Mouse (Mus musculus) adrenal gland, adult 18-20 months (tissue): ENCODE results near the gene Gde1. TPM values are rescaled to one million over a fixed set of nuclear protein-coding genes. Genes with fewer than 3 reads are reported as not detected.
A peak's percentile ranks its signal among the peaks of the same experiment; 100 is the strongest.

Source experiments
- DNase-seq, 2 experiments: peaks; one replicate each; pipeline ENCODE4 v3.0.0; 2021 to 2022; ENCODE audit warnings: low spot score in 2 of 2
- total RNA-seq, 2 experiments: library from RNA; stranded (reverse); gene quantifications; 1 replicate in 1 of 2; 2 replicates in 1 of 2; pipeline ENCODE4 v1.2.3; 2021

Gde1 gene
- total RNA-seq, 2 experiments from 2014 or later: 116 to 138 TPM

GRCm38 (mm10) chr7:118707216-118707615 lies 1.6 kb upstream of the Gde1 start:
- no peak for DNase-seq

- DNase-seq: no peak
Observed at GRCm38 (mm10) chr7:118706488-118706887, 910 bp upstream of the Gde1 start.

- no peak for DNase-seq
Observed at GRCm38 (mm10) chr7:118706051-118706450, 473 bp upstream of the Gde1 start.

GRCm38 (mm10) chr7:118704001-118704850 lies 1.4 kb downstream of the Gde1 start:
- no peak for DNase-seq

GRCm38 (mm10) chr7:118703144-118703561 lies 2.4 kb downstream of the Gde1 start:
- DNase-seq: no peak

DNA sequence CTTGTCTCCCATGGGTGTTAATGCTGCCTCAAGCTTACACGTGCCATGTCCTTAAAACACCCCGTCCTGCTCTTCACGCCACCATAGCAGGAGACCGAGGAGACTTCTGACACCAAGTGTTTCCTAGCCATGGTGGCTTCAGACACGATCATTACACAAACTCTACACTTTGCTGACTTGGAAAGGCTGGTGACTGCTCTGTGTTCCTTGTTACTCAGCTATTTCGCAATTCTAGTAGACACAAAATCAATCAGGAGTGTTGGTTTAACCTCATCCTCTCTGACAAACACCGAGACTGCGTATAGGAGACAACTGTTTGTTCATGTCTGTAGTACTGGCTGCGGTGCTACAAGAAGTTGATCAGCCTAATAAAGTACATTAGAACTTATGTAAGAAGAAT lies 6.7 kb downstream of the Gde1 start:
- DNase-seq: no peak

- no peak for DNase-seq
Observed at GRCm38 (mm10) chr7:118697168-118697567, 8.4 kb downstream of the Gde1 start.

DNA sequence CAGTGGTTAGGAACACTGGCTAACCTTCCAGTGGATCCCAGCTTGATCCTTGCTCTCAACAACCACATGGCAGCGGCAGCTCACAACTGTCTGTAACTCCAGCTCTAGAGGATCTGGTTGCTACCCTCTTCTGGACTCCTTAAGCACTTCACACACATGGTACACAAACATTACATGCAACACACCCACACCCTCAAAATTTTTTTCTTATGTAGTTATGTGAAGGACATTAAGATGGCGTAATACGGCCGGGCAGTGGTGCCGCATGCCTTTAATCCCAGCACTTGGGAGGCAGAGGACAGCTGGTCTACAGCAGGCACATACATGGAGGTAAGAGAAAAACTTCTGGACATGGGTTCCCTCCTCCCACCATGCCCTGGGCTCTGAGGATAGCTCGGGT lies 9.4 kb downstream of the Gde1 start:
- DNase-seq: no peak

GRCm38 (mm10) chr7:118691287-118691686 lies 14.3 kb downstream of the Gde1 start:
- DNase-seq: no peak

GRCm38 (mm10) chr7:118689088-118689487 lies 16.5 kb downstream of the Gde1 start:
- no peak for DNase-seq

DNA sequence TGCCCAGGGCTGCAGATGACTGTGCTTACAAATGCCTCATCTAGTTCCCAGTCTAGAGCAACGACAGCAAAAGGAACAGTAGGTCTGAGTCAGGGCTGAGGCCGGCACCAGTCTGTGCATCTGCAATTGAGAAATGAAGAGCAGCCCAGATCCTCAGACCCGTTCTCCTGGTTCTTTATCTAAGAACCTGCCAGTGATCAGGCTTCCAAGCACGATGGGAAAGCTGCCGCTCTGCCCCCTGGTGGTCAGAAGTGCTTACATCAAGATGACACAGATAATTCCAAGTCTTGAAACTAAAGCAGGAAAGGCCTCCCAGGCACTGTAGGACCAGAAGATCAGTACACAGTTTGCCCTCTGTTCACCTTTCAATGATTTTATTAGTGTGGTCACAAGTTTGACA lies 17.4 kb downstream of the Gde1 start:
- DNase-seq: peak; percentile 55 to 60

DNA sequence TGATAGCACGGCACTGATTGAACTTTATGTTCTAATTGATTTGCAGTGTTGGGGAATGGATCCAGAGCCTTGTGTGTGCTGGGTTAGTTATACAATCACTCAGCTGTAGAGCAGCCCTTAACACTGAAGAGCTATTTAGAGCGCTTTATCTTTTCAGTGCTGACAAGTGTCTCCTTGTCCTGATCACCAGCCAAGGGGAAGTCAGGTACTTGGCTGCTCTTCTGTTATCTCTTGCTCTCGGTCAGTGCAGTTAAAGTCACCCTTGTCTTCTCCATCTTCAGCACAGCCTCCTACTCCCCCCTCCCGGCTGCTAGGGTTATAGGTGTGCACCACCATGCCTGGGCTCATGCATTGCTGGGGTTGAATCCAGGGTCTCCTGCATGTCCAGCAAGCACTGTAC lies 28.8 kb downstream of the Gde1 start:
- DNase-seq: no peak

GRCm38 (mm10) chr7:118670142-118670541 lies 35.4 kb downstream of the Gde1 start:
- DNase-seq: no peak

DNA sequence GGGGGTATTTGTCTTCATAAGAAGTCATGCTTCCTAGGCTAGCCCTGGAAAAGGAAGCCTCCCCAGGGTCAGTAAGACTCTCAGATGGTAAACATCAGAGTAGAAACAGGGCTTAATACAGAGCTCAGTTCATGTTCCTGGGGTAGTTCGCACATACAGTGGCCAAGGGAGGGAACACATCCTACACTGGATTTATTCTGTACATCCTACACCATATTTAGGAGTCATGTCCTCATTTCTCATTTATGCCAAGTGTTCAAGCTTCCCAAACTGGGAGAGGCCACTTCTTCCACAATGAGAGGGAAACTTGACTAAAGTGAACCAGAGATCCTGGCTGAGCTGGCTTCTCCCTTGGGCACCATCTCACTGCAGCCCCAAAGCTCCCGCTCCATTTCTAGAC lies 37.8 kb downstream of the Gde1 start:
- no peak for DNase-seq

DNA sequence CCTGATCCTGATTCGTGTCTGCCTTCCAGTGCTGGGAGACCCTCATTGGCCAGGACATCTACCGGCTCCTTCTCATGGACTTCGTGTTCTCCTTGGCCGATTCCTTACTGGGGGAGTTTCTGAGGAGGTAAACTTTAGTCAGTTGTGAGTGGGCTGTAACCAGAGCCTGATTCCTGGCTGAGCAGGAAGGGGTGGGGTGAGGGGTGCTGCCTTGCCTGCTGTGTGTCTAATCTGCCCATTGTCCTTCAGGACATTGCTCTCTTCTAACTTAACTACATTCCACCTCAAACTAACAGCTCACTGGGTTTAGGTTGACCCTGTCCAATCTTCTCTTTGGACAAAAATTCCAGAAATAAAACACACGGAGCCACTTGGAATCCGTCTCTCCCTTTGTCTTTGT lies 48.8 kb downstream of the Gde1 start:
- DNase-seq: no peak

DNA sequence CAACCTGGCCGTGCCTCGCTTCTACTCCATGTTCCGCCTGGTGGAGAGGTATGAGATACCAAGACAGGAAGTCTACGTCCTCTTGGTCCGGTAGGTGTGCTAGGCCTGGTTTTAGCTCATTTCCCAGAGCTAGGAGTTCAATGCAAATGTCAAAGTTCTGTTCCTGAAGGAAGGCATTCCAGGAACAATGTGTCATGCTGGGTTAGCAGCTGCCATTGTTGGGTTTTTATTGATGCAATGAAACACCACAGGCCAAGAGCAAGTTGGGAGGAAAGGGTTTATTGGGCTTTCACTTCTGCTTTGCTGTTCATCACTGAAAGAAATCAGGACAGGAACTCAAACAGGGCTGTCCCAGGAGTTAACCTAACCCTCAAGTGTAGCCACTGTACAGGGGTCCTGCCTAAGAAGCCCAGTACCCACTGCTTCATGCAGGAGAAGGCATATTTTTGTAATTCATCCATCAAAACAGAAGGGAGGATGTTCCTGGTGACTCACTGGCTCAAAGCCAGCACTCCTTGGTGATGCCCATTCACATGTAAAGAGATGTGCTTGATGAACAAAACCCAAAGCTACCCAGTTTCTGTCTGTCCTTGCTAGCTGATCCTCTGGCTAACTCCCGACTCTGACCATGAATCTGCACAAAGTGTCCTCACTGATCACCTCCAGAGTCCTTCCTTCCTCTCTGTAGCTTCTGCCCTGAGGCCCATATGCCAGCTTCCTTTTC lies 52.8 kb downstream of the Gde1 start:
- no peak for DNase-seq

DNA sequence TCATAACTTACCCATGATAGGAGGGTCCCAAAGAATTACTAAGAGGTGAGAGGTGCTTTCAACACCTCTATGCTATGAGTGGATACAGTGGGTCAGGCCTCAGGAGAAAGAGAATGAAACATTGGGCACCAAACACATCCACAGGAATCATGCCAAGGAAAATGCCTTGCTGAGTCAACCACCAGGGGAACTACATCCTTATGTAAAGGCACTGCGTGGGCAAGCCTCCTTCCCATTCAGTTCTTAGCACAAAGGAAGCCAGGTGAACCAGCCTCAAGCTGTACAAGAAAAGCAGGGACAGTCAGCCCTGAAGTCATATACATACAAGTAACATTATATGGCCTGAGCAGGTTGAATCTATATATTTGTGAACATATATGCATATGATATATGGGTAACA lies 54.7 kb downstream of the Gde1 start:
- no peak for DNase-seq

- DNase-seq: no peak
Observed at GRCm38 (mm10) chr7:118650119-118650518, 55.5 kb downstream of the Gde1 start.

DNA sequence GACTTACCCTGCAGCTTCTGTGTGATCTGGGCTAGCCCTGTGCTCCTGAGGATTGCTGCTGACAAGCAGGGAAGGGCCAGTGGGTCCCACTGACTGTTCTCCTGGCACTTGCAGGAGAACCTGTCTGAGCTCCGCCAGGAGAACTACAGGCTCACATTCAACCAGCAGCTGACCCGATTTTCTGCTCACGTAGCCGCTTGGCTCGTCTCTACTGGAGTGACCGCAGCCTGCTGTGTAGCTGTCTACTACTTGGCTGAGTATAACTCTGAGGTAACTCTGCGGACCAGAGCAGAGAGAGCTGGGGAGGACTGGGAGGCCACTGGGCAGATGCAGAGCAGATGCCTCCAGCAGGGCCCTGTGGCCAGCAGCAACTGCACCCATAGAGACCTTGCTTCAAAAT lies 56.2 kb downstream of the Gde1 start:
- DNase-seq: no peak

DNA sequence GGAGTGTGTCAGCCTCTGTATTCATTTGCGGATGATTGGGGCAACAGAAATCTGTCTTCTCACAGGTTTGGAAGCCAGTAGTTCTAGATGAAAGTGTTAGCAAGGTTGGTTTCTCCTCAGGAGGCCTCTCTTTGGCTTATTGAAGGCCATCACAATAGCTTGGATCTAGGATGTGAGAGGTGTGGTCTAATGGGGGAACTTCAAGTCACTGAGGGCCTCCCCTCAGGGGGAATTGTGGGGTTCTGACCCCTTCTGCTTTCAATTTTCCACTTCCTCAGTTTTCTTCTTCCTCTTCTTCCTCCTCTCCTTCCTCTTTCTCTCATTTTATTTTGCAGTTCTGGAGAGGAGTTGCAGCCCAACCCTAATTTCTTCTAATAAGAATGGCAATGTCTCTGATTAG lies 59.3 kb downstream of the Gde1 start:
- DNase-seq: no peak
